Mouse (Mus musculus) gastrocnemius, postnatal 25 days (tissue): ENCODE measurements at regions not wholly inside any gene's neighbourhood (a gene's known extent, or its start where the extent isn't known, plus 50 kb on each side); places are given as distances from the start of the nearest gene placed in this dataset.

ENCODE experiments used
- DNase-seq: peaks from one replicate; pipeline ENCODE4 v3.0.0; 2022

DNA sequence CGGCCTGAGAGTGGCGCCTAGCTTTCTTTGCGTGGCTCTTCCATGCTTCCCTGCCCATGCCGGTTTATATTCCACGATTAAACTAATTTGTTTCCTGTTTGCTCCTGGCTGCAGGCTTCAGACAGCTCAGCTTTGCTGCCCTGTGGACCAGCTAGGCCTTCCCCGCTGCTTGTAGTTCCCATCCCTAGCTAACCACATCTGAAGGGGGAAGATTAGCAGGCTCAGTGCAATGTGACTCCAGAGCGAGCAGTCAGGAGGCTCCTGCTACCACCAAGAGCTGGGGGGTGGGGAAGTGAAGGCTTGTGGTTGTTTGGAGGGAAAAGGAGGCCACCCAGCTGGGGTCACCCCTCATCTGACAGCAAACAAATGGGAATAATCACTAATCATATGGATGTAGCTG is 125.5 kb upstream of the Sall1 start:
- no peak for DNase-seq

DNA sequence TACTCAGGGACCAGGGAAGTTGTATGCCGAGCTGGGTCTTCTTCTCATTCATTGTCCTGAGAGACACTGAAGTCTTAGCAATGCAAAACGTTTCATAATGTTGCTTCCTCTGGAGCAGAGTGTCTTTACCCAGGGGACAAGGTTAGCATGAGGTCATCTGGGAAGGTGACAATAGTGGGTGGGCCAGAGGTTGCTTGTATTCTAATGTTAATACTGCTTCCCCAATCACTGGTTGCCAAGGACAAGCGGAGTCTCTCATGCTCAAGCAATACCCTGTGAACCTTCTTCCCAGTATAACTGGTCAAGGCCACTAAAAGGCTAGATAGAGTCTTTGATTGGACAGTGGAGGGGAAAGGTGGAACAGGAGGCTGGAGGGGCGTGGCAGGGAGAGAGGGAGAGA is 123.1 kb upstream of the Sall1 start:
- DNase-seq: no peak

DNA sequence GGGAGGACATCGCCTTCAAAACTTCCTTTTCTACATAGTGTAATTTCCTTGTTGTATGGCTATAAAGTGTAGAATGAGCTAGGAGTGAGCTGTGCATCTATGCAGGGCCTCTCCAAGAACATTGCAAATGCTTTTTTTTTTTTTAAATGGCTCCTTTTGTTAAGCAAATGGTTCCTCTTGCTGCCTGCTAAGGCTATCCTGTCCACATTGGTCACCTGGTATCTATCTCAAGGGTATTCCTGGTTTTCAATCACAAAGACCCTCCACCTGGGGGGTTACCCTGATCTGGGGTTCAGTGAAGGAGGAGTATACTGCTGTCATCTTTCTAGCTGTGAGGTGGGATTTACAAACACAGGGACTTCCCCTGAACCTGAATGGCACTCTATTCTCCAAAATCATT is 112.9 kb upstream of the Sall1 start:
- no peak for DNase-seq

DNA sequence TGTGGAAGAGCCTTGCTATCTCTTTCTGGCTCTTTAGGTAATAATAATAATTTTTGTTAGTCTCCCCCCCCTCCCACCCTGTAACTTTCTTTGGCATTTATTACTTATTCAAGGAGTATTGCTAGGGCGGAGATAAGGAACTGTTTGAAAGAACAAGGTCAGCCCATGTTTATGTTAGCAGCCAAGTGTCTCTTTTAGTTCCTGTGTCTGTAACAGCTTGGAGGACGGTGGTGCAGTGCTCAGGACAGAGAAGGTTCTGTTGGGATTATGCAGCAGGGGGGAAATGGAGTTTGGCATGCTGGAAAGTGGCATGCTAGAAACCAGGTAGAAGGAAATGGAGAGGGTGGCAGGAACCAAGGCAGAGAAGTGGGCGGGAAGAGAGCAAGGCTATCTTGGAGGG is 109.6 kb upstream of the Sall1 start:
- no peak for DNase-seq

DNA sequence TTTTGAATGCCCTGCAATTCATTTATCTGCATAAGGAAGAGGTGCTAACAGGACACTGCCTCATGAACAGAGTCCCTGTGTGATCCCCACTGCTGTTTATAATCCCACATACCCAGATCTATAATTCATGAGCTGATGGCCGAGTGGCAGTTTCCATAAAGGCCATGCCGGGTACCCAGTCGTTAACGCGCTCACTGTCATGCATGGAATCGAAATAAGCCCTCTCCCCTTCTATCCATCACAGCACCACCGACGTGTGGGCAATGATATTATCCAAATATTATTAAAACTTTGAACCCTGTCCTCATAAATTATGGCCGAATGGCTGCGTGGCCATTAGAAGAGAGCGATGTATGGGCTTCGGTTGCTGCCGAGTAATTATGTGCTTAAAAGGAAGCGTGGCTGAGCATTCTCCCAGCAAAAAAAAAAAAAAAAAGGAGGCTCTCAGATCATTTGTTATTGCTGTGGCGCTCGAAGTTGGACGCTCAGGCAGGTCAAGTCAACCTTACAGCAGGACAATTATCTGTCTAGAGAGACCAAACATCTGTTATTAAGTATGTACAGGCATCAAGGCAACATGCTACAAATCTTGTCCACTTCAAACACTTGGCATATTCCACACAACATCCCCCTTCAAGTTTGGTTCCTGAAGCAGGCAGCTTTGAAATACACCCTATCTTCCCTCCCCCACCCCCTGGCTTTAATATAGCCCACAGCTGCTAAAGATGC is 109.1 kb upstream of the Sall1 start:
- DNase-seq: no peak

DNA sequence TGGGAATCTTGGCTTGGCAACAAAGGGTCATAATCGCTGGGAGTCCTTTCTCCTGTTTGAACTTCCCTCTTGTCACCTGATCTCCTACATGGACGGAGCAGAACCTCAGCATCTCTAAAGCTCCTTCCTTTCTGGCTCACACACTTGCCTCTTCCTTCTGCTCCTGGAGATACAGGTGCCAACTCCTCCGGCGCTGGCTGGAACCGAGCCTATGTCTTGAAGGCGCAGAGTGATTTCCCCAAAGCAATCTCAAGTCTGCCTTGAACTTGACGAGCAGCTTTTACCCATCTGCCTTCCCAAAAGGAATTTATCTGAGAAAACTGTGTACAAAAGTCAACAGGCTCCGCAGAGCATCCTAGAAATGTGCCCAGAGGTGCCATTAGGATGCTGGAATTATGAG is 108.4 kb upstream of the Sall1 start:
- no peak for DNase-seq

DNA sequence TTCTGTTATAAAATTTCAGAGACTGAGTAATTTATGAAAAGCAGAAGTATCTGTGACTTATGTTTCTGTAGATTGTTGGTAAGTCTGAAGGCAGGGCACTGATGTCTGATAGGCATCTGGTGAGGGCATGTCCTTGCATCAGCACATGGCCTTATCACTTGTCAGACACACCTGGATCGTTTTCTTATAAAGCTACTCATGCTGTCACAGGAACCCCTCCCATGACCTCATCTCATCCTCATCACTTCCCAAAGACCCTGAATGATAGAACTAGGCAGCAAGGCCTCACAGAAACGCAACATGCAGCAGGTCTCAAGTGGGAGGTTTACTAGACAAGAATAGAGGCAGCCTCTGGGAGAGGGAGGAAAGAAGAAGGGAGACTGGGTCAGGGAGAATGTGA is 107.0 kb upstream of the Sall1 start:
- DNase-seq: no peak

DNA sequence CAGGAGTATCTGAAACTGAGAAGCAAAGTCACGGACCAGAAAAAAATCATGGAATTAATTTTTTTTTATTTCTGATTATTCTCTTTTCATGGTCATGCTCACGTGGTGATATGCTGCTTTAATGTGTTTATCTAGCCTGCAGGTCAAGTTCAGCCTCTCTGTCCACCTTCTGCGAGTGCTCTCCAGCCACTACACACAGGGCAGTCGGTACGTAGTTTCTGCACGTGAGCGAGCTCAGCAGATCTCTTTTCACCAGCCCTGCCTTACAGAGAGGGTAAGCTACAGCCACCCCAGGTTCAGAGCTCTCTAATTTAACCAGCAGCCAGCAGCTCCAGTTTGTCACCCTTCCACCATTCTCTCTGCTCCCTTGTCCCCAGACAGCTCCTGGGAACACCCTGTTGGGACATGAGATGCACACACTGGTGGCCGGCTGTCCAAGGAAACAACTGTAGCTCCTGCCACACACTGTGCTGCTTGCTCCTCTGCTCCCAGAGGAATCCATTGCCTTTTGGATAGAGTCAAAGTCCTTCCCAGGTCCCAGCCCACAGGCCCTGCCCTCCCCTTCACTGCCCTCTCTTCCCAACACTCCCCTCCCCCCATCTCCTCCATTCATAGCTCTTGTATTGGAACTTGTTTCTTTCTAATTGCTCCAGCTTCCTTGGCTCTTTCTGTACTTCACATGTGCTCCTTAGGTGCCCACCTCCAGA is 97.7 kb upstream of the Sall1 start:
- no peak for DNase-seq

DNA sequence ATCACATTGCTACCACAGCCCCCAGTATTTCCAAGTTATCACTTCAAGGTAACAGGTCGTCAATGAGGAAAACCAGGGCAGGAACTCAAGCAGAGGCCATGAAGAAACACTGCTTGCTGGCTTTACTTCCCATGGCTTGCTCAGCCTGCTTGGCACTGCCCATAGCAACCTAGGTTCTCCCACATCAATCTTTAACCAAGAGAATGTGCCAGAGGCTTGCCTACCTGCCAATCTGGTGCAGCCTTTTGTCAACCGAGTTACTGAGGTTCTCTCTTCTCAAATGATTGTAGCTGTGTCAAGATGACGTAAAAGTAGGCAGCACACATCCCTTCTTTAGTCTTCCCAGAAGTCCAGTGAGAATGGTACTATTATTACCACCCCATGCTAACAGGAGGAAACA is 95.9 kb upstream of the Sall1 start:
- DNase-seq: no peak

DNA sequence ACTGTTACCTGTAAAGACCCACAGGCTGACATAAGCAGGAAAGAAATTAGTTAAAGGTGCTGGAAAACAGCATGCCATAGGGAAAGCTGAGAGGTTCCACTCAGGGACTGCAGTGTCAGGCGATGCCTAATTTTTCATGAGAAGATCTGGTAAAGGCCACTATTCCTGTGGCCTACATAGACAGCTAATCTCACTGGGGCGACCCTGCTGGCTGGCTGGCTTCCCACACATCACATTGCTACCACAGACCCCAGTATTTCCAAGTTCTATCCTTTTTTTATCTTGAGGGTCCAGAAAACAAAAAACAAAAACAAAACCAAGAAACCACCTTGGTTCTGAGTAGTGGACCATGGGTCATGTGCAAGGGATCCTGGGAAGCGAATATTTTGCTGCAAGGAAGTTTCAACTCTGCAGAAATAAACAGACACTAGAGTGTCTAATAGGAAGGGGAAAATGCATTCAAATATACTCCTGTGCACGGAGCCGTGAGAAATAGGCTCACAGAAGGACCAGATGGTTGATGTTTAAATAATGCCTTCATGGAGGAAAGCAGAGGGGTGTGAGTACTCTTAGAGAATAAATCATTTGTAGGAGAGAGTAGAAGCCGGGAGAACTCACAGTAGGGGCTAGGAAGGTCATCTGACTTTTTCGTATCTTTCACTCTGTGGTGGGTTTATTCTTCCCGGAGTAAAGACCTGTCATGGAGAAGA is 94.6 kb upstream of the Sall1 start:
- no peak for DNase-seq

DNA sequence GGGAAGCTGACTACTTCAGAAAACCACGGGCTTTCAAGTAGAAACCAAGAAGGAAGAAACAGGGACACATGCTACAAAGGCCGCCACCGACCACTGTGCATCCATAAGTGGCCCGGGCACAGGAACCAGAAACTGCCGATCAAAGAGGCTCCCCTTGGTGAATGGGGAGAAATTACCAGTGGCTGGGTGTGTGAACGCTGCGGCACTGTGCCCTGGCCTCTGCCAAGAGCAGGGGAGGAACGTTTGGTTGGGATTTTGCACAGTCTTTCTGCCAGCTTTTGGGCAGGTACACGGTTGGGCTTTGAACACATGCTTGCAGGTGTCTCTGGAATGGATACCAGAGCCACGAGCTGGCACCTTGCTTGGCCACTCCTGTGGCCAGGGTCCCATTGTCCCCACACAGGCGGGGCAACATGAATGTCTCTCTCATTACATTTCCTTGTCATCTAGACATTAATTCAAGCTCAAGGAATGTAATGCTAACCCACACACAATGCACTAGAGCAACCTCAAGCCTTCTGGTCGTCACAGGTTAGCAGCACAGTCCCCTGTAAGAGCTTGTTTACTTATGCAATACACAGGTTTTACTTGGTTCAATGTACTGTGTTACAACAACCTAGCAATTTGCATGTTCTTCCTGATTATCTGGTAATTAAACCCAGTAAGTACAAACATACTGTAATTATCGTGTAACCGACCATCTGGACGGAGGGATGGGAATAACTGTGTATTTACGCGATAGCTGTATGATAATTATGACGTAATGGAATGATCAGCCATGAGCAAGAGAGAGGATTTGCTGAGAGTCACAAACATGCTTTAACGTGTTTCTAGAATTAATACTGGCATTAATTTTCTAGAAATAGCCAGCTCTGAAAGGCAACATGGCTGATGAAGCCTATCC is 90.9 kb upstream of the Sall1 start:
- no peak for DNase-seq

DNA sequence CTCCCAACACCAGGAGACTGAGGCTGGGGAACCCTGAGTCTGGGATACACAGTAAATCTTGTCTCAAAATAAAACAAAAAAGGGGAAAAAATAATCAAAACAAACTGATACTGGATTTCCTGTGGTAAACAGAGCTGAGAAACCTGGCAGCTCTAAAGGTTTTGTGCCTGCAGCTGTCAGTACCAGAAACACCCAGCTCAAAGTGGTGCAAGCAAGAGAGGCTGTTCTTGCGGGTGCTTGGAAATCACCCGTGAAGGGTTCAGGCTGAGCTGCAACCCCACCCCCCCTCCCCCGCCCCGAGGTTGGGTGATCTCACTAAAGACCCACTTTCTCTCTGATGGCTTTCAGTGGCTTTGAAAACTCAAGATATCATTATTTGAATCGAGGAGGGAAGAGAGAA is 90.1 kb upstream of the Sall1 start:
- no peak for DNase-seq

DNA sequence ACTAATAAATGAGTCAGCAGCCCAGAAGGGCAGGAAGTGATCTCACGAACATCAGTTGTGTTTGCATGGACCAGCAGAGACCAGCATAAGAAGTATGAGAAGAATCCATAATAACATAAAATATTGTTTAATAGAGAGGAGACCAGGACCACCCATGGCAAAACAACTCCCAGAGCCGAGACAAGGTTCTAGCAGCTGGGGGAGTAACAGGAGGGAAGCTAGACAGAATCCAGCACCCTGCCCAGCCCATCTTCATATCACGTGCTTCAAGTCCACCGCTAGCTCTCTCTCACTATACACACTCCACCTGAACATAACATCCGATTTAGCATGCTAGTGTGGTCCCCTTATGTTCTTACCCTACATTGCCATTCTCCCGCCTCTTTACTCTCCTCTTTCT is 77.1 kb upstream of the Sall1 start:
- DNase-seq: no peak

DNA sequence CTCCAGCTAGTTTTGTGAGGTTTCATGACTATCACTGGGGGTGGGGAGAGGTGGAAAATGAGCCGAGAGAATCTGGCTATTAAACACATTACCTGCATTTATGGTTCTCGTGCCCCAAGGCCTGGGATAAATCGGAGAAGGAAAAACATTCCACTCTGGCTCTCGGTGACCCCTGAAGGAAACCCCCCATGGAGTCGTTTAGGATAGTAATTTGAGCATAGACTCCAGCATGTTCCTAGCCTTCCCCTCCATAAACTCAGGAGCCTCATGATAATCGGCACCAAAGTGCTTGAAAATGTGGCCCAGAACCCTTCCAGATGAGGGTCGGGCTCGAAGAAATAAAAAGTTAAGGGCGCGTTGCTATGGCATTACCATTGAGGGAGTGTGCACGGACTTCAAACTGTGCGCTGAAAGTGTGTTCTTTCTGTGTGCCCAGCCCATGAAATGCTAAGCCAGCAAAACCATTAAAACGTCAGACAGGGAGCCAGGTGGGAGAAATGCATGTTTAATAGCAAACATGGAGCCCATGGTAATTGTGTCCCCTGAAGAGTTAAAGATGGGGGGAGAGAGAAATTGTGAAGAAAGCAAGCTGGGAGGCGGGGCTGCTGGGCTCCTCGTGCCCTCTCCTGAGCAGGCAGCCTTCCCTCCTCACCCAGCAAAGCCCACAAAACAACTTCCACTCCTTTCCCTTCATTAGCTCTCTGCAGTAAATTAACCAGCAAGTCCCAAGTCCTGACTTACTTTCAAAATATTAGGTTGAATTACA is 64.1 kb upstream of the Sall1 start:
- DNase-seq: no peak

DNA sequence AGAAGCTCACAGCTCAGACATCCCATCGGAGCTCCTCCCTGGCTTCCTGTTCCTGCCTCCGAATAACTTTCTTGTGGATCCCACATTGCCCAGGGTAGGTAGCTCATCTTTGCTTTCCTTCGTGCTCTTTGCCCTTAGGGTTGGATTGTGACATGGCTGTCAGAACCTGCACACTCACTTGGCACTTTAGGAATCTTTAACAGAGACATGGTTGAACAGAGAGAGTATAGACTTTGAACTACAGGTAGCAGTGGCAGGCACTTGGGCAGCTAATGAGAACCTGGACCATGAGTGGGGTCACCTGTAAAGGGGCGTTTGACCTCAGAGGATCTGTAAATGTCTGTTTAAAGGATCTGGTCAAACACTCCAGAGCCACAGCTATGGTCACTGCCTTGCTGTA is 62.4 kb upstream of the Sall1 start:
- DNase-seq: no peak

DNA sequence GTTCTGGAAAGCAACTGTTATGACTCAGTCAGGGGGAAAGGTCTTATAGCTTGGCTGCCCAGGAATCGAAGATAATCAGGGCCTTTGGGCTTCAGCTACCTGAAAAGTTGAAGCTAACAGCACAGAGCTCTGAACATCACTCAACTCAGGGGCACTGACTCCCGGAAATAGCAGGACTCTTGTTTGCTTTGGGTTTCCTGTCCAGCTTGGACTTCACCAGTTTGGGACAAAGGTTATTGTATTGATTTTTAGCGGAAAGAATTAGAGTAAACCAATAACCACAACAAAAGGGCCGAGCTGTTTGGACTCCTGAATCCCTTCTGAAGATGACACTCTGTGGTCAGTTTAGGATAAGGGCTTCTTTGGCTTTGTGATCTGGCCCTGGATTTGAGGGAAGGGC is 53.4 kb upstream of the Sall1 start:
- no peak for DNase-seq
